Mouse (Mus musculus) ovary, postnatal 14 days (tissue): ENCODE measurements around the gene Gm11595.
"Not testable (repeated sequence)": the region's sequence is repeated elsewhere in the genome, so short reads cannot be mapped to it uniquely, and the experiment has no call there.

Experiments used
- DNase-seq: peaks from one replicate; pipeline ENCODE4 v3.0.0; 2022; ENCODE audit warnings: low spot score

The Gm11595 gene

DNA sequence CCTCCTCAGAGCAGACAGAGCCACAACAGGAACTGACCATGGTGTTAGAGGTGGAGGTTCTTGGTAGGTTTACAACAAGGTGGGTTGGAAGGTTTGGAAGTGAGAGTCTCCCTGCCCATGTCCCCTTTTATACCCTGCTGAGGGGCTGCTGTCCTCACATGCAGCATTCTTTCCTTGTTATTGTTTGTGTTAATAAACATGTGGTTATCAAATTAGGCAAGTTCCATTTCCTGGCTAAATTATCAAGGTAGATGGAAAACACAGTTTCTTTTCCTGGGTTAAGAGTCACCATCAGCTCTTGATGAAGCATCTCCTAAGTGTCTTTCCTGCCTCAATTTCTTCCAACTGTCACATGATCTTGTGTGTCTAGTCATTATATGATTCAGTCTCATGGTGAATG, at the start of gene Gm11595:
Gene Gm11595, minus strand, starts transcription at position 101 of the 400 bp plus-strand sequence.
- not testable (repeated sequence) for DNase-seq

- DNase-seq, result not testable (repeated sequence)
These were observed 42.9 kb upstream of the Gm11595 start, which contains the start of gene Gm11564 for GRCm38 (mm10) chr11:99815566-99815965. Gm11564 (minus strand) TSS chr11:99815666.

GRCm38 (mm10) chr11:99809792-99810191, 37.1 kb upstream of the Gm11595 start, which contains the start of gene Krtap4-13:
Krtap4-13 (minus strand) TSS chr11:99809892.
- not testable (repeated sequence) for DNase-seq

- DNase-seq, result not testable (repeated sequence)
These were observed 31.6 kb upstream of the Gm11595 start, which contains the start of gene Gm11554 for GRCm38 (mm10) chr11:99804346-99804745. Gm11554 (minus strand) TSS chr11:99804446.

DNA sequence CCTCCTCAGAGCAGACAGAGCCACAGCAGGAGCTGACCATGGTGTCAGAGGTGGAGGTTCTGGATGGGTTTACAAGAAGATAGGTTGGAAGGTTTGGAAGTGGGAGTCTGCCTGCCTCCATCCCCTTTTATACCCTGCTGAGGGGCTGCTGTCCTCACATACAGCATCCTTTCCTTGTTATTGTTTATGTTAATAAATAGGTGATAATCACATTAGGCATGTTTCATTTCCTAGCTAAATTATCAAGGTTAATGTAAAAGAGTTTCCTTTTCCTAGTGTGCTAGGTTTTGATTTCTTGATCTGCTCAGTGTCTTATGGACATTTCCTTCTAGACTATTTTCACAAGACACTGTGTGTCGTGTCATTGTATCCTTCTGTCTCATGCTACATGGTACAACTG, 26.1 kb upstream of the Gm11595 start, which contains the start of gene Gm11569:
Gene Gm11569, minus strand, starts transcription at position 101 of the 400 bp plus-strand sequence.
- not testable (repeated sequence) for DNase-seq

DNA sequence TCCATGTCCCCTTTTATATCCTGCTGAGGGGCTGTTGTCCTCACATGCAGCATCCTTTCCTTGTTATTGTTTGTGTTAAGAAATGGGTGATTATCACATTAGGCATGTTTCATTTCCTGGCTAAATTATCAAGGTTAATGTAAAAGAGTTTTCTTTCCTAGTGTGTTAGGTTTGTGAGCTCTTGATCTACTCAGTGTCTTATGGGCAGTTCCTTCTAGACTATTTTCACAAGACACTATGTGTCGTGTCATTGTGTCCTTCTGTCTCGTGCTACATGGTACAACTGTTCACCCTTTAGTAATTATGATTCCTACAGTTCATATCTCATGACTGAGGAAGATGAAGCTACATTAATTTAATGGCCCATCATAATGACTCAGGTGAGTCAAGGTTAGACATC, 20.7 kb upstream of the Gm11595 start, which contains the start of gene Gm11596:
Gene Gm11596, minus strand, starts transcription at position 101 of the 400 bp plus-strand sequence.
- DNase-seq, result no peak

DNA sequence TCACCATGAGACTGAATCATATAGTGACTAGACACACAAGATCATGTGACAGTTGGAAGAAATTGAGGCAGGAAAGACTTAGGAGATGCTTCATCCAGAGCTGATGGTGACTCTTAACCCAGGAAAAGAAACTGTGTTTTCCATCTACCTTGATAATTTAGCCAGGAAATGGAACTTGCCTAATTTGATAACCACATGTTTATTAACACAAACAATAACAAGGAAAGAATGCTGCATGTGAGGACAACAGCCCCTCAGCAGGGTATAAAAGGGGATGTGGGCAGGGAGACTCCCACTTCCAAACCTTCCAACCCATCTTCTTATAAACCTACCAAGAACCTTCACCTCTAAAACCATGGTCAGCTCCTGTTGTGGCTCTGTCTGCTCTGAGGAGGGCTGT, 12.2 kb upstream of the Gm11595 start, which contains the start of gene Krtap4-9:
Gene Krtap4-9, plus strand, starts transcription at position 301 of the 400 bp plus-strand sequence.
- DNase-seq, result not testable (repeated sequence)

DNA sequence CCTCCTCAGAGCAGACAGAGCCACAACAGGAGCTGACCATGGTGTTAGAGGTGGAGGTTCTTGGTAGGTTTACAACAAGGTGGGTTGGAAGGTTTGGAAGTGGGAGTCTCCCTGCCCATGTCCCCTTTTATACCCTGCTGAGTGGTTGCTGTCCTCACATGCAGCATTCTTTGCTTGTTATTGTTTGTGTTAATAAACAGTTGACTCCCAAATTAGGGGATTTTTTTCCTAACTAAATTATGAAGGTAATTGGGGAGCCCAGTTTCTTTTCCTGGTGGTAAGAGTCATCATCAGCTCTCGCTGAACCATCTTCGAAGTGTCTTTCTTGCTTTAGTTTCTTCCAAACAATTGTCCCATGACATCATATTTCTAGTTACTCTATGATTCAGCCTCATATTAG, 7.9 kb upstream of the Gm11595 start, which contains the start of gene Krtap4-8:
Gene Krtap4-8, minus strand, starts transcription at position 101 of the 400 bp plus-strand sequence.
- no peak for DNase-seq

DNA sequence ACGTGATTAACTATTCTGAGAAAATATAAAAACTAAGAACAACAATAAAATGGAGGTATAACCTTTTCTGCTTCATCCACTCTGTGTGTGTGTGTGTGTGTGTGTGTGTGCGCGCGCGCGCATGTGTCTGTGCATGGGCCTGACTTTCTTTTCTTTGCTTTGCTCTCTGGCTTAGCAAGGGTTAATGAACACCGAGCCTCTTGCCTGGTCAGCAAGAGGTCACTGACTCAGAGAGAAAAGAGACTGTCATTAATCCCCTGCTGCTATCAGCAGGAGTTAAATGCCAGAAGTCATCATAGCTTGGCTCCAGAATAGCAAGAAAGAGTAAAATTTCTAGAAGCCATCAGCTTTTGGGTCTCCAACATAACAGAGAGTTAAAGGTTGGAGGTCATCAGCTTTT, 5.7 kb upstream of the Gm11595 start:
- DNase-seq, result no peak

DNA sequence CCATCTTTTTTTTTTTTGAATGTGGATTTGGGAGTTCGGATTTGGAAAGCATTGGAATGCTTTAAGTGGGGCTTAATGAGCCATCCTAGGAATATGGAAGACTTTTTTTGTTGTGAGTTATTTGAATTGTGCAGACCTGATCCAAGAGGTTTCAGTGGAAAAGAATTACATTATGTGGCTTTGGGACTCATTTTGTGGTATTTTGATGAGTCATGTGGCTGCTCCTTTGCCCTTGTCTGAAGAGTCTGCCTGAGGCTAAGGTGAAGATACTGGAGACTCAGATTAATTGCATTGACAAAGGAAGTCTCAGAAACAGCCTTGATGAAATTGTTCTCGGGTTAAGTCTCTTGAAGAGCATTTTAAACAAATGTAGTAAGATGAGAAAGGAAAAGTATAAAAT, 4.3 kb downstream of the Gm11595 start:
- no peak for DNase-seq

DNA sequence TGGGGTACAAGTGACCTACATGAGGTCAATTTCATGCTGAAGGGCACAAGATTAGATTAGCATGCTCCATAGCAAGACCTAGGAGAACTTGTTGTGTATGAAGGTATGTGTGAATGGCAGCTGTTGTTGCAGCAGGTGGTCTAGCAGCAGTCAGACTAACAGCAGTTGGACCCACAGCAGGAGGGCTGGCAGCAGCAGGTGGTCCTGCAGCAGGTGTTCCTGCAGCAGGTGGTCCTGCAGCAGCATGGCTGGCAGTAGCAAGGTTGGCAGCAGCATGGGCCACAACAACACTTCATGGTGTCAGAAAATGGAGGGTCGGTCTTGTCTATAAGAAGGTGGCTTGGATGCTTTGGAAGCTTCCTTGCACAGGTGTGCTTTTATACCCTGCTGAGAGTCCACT, 13.8 kb downstream of the Gm11595 start:
- no peak for DNase-seq

- no peak for DNase-seq
These were observed 28.7 kb downstream of the Gm11595 start for GRCm38 (mm10) chr11:99743985-99744384.

- no peak for DNase-seq
These were observed 38.5 kb downstream of the Gm11595 start, which contains the start of gene Gm14180 for GRCm38 (mm10) chr11:99734190-99734589. Gm14180 (minus strand) TSS chr11:99734290.

DNA sequence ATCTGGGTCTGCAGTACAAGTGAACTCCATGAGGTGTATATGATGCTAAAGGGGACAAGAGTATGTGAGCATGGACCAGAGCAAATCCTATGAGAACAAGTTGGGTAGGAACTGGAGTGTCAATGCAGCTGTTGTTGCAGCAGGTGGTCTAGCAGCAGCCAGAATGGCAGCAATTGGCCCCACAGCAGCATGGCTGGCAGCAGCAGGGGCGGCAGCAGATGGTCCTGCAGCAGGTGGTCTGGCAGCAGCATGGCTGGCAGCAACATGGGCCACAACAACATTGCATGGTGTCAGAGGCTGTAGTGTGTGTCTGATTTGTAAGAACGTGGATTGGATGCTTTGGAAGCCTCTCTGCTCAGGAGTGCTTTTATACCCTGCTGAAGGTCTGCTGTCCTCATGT, 48.7 kb downstream of the Gm11595 start:
- no peak for DNase-seq
